In genomic region chr17:49965846-49966762, GRCm38 (mm10) we compare ENCODE assay signal across 24 mouse cellular contexts.
DNase-seq lines count a peak whose midpoint lies in the region; ATAC-seq and TF ChIP-seq lines count a peak whose summit lies in the region.
"Had no signal": no experiment of that assay in that cellular context is flagged by ENCODE, and none has a peak within 500 bp of the region (broad histone marks: within the 10 kb centered on the region; RNA-seq: fewer than 3 reads in every experiment).

No protein-coding gene starts in this region.

- no peaks in the 10 kb centered on the region for H3K27me3 ChIP-seq in midbrain, embryonic 15.5 days (replicated peaks)
- H3K27me3 ChIP-seq in midbrain, postnatal 0 days (ENCODE audit: insufficient read depth, low read length): no peaks in the 10 kb centered on the region
- H3K27me3 ChIP-seq in hindbrain, embryonic 14.5 days (ENCODE audit: control insufficient read depth, insufficient read depth, low read length): no peaks in the 10 kb centered on the region
- H3K27me3 ChIP-seq: embryonic facial prominence, embryonic 15.5 days; heart, embryonic 15.5 days; intestine, embryonic 15.5 days; limb, embryonic 13.5 days; liver, embryonic 12.5 days had no signal

- H3K4me2 ChIP-seq in midbrain, embryonic 15.5 days: no peak overlapping the region
- no peak overlapping the region for H3K4me2 ChIP-seq in midbrain, postnatal 0 days (ENCODE audit: low read depth, low read length, poor library complexity, severe bottlenecking)
- no peak overlapping the region for H3K4me2 ChIP-seq in hindbrain, embryonic 14.5 days (replicated peaks)
- H3K4me2 ChIP-seq: embryonic facial prominence, embryonic 15.5 days; heart, embryonic 15.5 days; intestine, embryonic 15.5 days; limb, embryonic 13.5 days; liver, embryonic 12.5 days had no signal

- ATAC-seq in midbrain, embryonic 15.5 days (replicated peaks): peak; percentile 59; the same call in 1 of the 2 replicates
- ATAC-seq in midbrain, postnatal 0 days (ENCODE audit: low FRiP score): no peak
- peak; percentile 29; the same call in 1 of the 2 replicates for ATAC-seq in hindbrain, embryonic 14.5 days (ENCODE audit: low FRiP score)
- no peak for ATAC-seq in megakaryocyte progenitor cell, adult 5-6 weeks (replicated peaks; ENCODE audit: poor library complexity)
- ATAC-seq: CD4-positive, CD25-positive, alpha-beta regulatory T cell, adult 4 months; intestine, embryonic 15.5 days; liver, embryonic 12.5 days had no signal

- H3K4me3 ChIP-seq in midbrain, embryonic 15.5 days: no peak overlapping the region
- no peak overlapping the region for H3K4me3 ChIP-seq in midbrain, postnatal 0 days (ENCODE audit: low read depth, low read length)
- H3K4me3 ChIP-seq in hindbrain, embryonic 14.5 days (replicated peaks; ENCODE audit: low read length): no peak overlapping the region
- H3K4me3 ChIP-seq: embryonic facial prominence, embryonic 15.5 days; heart, adult 2 months; heart, embryonic 15.5 days; intestine, embryonic 15.5 days; limb, embryonic 13.5 days; liver, embryonic 12.5 days had no signal

- TF ChIP-seq CTCF in midbrain, postnatal 0 days (IDR thresholded peaks at IDR 0.05): no peak

- 0 out of 2 replicates have a peak, but pooled peaks cover 4% of the 10 kb centered on the region for H3K9me3 ChIP-seq in midbrain, embryonic 15.5 days
- no peaks in the 10 kb centered on the region for H3K9me3 ChIP-seq in midbrain, postnatal 0 days (ENCODE audit: low read length)
- H3K9me3 ChIP-seq in hindbrain, embryonic 14.5 days (ENCODE audit: control insufficient read depth, low read length): peaks cover 7% of the 10 kb centered on the region
- H3K9me3 ChIP-seq: embryonic facial prominence, embryonic 15.5 days; heart, embryonic 15.5 days; intestine, embryonic 15.5 days; liver, embryonic 12.5 days had no signal

- no peaks in the 10 kb centered on the region for H3K36me3 ChIP-seq in midbrain, embryonic 15.5 days (replicated peaks)
- H3K36me3 ChIP-seq in midbrain, postnatal 0 days (ENCODE audit: insufficient read depth, low read length): no peaks in the 10 kb centered on the region
- H3K36me3 ChIP-seq in hindbrain, embryonic 14.5 days (replicated peaks; ENCODE audit: control insufficient read depth, insufficient read depth): no peaks in the 10 kb centered on the region
- H3K36me3 ChIP-seq: embryonic facial prominence, embryonic 15.5 days; heart, embryonic 15.5 days; intestine, embryonic 15.5 days; limb, embryonic 13.5 days; liver, embryonic 12.5 days had no signal

- WGBS in midbrain, embryonic 15.5 days: 67% methylated on average over 17 of the region's 17 CpGs
- 57% methylated on average over 17 of the region's 17 CpGs for WGBS in midbrain, postnatal 0 days
- 69% methylated on average over 17 of the region's 17 CpGs for WGBS in hindbrain, embryonic 14.5 days

- H3K4me1 ChIP-seq in midbrain, embryonic 15.5 days: no peaks in the 10 kb centered on the region
- H3K4me1 ChIP-seq in midbrain, postnatal 0 days (ENCODE audit: insufficient read depth, low read length): no peaks in the 10 kb centered on the region
- H3K4me1 ChIP-seq in hindbrain, embryonic 14.5 days (replicated peaks; ENCODE audit: control insufficient read depth, insufficient read depth, low read length): no peaks in the 10 kb centered on the region
- H3K4me1 ChIP-seq: embryonic facial prominence, embryonic 15.5 days; heart, embryonic 15.5 days; intestine, embryonic 15.5 days; limb, embryonic 13.5 days had no signal

- H3K27ac ChIP-seq in midbrain, embryonic 15.5 days: no peak overlapping the region
- no peak overlapping the region for H3K27ac ChIP-seq in midbrain, postnatal 0 days (ENCODE audit: low read depth, low read length)
- H3K27ac ChIP-seq in hindbrain, embryonic 14.5 days: no peak overlapping the region
- H3K27ac ChIP-seq: embryonic facial prominence, embryonic 15.5 days; heart, adult 2 months; heart, embryonic 15.5 days; intestine, embryonic 15.5 days; limb, embryonic 13.5 days; liver, embryonic 12.5 days had no signal

- H3K9ac ChIP-seq in midbrain, embryonic 15.5 days: no peak overlapping the region
- H3K9ac ChIP-seq in midbrain, postnatal 0 days (replicated peaks; ENCODE audit: low read length, poor library complexity, severe bottlenecking): no peak overlapping the region
- no peak overlapping the region for H3K9ac ChIP-seq in hindbrain, embryonic 14.5 days
- H3K9ac ChIP-seq: embryonic facial prominence, embryonic 15.5 days; heart, embryonic 15.5 days; intestine, embryonic 15.5 days; limb, embryonic 13.5 days; liver, embryonic 12.5 days had no signal

- DNase-seq in heart, adult 11 months: peak; percentile 78
- no peak for DNase-seq in heart, adult 9 months (ENCODE audit: low spot score in 2 of 2)
- DNase-seq in midbrain, postnatal 0 days (ENCODE audit: low spot score): no peak
- DNase-seq in hindbrain, embryonic 14.5 days (ENCODE audit: low spot score): no peak
- DNase-seq in kidney, postnatal 4 days: no peak
- DNase-seq: adrenal gland, postnatal 14 days; cerebellum, adult 9-11 months; gastrocnemius, postnatal 25 days; heart, adult 2 months; heart, postnatal 4 days; kidney, postnatal 25 days; lung, adult 18-20 months; lung, postnatal 10 days; retina, postnatal 1 day; right cerebral cortex, postnatal 25 days; spleen, adult 18-20 months had no signal

Comparison
In these comparisons a context has a peak if more than half of its experiments do, and no peak if none do; other contexts are left out.
1. ATAC-seq: peak in midbrain, embryonic 15.5 days (single experiment) and hindbrain, embryonic 14.5 days (single experiment); none in midbrain, postnatal 0 days (single experiment) and megakaryocyte progenitor cell, adult 5-6 weeks (single experiment).